Mouse (Mus musculus): ENCODE measurements around the gene Thbs2.

Gene Thbs2

DNA sequence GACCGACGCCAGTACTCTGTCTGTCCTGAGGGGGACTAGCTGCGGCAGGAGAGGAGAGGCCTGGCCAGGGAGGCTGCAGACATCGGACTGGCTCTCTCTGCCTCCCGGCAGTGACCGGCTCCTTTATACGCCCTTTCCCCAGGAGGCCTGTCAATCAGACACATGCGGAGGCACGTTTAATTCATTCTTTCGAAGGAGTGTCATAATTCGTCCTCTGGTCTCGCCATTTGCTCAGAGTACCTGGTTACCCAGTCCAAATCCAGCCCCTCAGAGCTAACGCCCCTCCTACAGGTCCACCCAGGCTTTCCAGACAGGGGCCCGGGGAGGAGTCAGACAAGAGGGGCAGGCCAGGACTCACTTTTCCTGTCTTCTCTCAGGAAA is at the start of gene Thbs2:
Thbs2 (minus strand) TSS at position 242 of the 381 bp plus-strand sequence.
- DNase-seq = peak; percentile 29 to 34

DNA sequence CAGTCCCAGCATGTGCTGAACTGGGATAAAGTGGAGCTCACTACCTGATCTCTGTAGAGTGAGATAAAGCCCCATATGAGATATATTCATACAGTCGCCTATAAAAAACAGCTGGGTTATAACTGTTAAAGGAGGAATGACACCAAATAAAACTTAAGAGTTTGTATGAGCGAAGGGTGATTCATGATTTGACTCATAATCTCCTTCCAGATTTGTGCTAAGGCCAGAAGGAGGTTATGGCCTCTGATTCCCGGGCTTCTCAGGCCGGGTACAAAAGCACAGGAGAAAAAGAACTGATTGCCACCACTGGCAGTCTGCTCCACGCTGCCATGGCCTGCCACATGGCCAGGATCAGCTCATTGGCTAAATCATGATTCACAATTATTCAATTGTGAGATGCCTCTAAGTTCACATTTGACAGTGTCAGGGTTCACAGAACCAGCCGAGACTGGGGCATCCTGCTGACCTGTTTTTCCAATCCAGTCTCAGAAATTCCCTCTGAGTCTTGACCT is 41.5 kb upstream of the Thbs2 start:
- no peak for DNase-seq

DNA sequence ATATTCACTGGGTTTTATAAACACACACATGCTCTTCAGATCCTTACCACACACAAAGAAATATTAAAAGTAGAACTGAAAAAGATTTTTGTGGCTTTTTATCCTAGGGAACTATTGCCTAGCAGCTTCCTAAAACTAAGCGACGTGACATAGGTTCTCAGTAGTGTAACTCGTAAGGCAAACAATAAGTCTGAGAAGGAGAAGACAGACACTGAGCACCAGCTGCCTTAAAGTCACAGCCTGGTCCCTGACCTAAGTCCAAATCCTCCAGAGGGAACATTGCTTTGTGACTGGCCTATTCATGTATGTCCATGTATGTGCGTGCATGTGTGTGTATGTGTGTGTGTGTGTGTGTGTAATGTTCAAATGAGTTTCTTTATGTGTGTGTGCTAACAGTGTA is 40.3 kb upstream of the Thbs2 start:
- DNase-seq = no peak

DNA sequence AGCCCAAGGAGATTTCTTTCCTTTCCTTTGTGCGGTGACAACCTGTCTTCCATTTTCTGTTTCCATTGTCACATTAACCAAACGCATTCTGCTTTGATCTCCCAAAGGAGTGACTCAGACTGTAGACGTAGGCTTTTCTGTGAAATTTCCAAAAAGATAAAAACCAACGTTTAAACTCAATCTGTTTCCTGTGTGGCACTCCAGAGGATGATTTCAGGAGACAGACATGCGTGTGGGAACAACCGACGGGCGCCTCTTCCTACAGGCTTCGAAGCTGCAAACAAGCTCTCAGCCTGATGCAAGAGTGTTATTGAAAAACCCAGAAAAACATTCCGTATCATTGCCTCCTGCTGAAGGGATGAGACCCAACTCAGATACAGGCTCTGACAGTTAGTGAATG is 39.9 kb upstream of the Thbs2 start:
- no peak for DNase-seq

DNA sequence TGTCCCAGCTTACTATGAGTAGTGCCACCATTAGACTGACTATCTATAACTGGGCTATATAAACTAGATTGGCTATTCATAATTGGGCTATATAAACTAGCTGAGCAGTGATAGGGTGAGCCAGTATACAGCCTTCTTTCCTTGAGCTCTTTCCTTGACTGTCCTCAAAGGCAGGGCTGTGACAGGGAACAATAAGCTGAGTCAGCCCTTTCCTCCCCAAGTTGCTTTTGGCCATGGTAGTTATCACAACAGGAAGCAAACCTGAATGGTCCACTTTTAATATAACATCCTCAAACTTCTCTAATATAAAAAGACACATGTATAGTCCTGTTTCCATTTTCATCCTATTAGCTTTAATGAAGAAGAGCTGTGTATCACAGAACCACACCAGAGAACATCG is 39.0 kb upstream of the Thbs2 start:
- no peak for DNase-seq

DNA sequence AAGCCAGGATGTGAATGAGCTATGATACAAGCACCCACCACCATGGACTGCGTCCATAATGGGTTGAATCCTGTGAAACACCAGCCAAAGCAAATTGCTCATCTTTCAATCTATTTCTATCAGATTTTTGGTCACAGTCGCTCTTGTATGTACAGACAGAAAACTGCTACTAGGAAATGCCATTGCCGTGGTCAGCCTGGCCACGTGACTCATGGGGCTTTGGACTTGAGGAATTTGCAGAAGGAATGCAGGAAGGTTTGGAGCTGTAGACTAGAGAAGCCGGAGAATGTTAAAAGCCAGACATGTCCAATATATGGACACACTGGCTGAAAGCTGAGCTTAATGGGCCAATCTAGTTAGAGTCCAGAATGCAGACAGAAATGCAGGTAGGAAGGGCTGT is 36.6 kb upstream of the Thbs2 start:
- no peak for DNase-seq

DNA sequence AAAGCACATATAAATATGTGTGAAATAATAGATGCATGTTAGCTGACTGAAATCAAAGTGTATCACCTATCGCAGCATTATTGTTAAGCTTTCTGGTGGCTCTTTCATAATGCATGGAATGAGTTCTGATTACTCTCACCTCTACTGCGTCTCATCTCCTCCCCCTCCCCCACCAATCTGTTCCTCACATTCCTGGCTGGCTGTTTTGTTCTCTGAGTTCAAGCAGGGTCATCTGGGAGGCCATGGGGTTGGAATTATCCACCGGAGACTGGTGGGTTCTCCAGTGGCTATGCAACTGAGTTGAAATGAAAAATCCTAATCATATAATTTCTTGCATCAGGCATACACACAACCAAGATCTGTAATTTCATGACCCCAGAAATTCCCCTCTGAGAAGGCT is 33.4 kb upstream of the Thbs2 start:
- no peak for DNase-seq

DNA sequence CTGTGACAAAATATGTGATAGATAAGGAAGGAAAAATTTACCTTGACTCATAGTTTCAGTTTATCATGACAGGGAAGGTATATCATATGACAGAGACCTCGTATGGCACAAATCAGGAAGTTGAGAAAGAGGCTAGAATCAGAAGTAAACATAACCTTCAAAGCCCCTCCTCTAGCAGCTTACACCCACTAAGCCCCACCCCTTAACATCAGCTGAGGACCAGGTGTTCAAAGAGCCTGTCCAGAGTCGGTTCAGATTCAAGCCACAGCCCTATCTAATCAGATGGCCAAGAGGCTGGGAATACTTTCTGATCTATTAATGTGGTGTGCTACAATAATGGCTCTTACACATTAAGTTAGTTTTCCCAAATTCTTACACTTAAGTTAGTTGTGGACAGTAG is 30.8 kb upstream of the Thbs2 start:
- no peak for DNase-seq

DNA sequence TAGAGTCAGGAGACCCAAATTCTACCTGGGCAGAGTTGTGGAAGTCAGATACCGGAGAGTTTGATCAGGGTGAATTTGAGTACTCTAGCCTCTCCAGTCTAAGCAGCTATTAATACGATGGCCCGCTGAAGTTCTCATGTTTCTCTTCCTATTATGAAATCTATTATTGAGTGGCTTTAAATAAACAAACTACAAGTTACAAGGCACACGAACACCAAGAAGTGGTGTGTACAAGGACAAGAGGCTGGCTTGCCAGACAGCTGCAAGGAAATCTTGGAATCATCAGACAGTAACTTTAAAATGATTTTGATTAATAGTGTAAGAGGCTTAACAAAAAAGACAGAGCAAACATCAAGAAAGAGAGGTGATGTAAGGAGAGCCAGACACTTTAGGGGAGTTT is 27.3 kb upstream of the Thbs2 start:
- DNase-seq = no peak

DNA sequence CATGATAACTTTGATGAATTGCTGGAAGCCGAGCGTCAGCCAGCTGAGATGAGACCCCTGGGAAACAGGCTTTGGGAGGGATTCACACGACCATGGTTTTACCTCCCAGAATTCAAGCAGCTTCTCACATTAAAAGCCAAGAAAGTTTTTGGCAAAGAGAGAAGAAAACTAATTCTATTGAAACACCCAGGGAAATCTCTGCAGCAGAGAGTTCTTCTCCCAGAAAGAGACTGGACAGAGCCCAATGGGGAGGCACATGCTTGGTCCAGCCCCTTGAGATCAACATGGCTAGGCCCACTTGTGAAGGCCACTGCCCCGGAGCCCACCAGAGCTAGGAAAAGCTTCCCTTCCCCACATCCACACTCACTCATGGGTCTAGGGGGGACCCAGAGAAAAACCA is 26.9 kb upstream of the Thbs2 start:
- no peak for DNase-seq

DNA sequence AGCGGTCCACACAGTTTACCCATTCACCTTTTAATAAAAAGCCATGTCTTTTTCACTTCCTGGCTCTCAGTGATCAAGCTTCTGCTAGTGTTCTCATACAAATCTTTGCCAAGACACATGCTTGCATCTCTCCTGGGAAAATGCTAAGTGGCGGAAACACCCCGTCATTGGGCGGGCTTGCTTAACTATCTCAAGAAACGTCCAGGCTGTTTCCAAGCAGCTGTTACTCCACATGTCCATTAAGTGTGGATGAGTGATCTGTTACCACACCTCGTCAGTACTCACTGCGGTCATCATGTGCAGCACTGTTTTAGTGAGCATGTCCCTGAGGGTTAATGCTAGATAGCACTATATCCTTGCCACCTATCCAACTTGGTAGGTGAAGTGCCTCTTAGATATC is 26.2 kb upstream of the Thbs2 start:
- DNase-seq = peak; percentile 7 to 16

DNA sequence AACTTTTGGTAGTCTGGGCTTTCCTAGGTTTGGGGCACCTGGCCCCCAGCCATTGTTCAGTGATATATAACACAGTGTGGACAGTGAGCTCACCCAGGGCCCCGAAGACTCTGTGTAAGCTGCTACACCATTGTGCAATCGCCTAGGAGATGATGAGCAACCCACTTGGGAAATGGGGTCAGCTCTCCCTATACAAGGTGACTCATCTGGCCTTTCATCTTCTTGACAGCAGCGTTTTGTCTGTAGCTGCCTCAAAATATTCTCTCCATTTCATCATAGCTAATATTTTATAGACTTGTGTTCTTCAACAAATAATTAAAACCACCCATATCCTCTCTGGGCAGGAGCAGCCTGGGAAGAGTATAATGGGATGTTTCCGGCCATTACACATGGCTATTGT is 24.8 kb upstream of the Thbs2 start:
- no peak for DNase-seq

DNA sequence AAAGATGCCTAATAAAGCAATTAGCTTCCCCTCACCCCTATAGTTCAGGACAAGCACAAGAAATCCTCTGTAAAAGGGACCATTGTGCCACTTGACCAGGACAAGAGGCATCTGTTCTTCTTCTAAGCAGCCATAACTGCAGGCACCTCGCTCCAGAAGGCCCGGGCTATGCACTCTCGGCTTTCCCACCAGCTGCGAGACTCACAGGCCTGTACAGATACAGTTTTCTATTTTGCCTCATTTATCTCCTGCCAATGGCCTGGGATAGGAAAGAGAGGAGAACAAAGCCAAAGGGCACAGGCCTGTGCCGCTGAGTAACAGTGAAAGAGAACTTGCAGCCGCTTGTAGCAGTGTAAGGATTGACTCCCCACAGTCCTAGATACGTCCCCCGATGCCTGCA is 20.7 kb upstream of the Thbs2 start:
- DNase-seq = no peak

DNA sequence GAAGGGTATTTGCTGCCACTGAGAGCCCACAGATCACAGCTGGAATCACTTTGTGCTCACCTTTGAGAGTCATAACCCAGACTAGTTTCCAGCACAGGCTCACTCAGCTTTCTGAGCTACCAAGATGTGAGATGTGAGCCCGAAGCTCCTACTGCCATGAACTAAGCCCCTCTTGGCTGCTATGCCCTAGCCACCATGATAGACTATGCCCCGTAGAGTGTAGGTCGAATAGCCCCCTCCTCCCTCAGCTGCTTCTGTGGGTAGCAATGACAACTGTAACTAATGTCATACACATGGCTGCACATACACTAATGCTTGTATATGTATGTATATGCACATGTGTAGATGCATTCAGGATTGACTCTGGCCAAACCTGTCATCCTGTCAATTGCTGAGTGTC is 20.3 kb upstream of the Thbs2 start:
- DNase-seq = no peak

DNA sequence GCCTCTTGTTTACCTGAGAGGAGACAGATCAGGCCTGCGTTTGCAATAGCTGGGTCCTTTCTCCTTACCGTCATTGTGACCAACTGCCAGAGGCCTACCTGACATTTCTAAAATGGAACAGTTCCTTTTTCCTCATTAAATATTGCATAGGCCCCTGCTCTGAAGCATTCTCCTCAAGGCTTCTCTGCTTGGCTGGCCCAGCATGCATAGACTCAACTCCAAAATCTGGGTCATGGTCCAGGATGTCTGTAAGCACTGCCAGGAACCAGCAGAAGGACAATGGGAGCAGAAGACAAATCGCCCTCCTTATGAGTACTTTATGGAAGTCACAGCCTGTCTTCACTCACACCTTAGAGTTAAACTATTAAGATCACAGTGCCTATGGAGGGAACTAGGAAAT is 17.7 kb upstream of the Thbs2 start:
- no peak for DNase-seq

DNA sequence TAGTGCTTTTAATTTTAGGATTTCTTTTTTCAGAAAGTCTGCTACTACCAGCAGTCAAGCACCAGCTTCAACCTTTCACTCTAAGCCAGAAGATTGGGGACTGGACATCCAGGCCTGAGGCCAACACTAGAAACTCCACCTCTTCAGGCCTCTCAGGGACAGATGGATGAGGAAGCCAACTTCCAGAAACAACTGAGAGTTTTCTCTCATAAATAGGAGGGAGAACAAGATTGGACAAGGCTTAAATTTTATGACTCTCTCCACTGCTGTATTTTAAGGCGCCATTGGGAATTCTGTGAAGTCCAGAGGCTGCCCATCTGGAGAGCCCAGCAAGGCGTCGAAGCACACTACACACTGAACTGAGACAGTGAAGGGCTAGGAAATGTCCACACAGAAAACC is 17.0 kb upstream of the Thbs2 start:
- no peak for DNase-seq

DNA sequence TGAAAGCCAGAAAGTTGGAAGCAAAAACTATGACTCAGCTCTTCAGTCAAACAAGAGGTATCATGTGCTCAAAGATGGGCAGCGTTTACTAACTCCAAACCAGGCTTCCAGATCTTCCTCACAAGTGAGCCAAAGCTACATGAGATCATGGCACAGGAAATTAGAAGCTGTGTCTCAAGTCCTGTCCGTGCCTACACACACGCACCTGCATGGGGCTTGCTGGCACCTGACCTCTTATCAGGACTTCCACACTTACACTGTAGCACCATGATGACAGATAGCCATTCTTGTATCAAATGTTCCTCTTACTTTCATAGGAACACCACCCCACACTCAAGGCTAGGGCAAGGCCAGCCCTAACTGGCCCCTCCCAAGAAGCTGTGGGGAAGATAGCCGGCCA is 12.0 kb upstream of the Thbs2 start:
- no peak for DNase-seq

DNA sequence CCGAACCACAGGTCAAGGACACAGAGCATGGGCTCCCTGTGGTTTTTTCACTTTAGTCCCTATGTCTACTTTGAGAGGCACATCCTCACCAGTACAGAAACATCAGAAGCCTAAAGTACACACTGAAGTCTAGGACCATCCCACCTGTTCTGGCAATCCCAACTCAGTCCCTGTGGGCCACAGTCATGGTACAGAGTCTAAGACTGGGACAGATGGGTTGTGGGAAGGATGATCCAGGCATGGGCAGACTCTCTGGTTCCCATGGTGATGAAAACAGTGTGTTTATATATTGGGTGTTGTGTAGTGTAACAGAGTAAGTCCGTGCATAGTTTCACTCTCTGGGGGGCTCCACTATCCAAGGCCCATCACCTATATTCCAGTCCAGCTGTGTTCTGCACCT is 11.4 kb upstream of the Thbs2 start:
- no peak for DNase-seq

DNA sequence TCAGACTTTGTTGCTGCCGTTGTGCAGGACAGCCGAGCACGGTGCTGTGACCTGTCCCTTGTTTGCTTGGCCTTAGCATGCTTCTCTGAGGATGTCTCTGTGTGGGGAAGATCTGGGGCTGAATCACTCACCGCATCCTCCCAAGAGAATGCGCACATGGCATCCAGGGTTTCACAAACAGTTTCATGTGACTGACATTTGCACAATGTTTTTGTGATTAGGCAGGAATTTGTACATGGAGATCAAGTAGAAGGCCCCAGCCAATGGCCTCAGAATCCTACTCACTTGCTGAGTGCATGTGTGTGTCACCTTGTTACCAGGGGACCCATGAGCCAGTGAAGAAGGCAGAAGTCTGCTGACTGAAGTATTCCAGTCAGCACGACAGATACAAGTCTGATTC is 9.7 kb upstream of the Thbs2 start:
- no peak for DNase-seq

DNA sequence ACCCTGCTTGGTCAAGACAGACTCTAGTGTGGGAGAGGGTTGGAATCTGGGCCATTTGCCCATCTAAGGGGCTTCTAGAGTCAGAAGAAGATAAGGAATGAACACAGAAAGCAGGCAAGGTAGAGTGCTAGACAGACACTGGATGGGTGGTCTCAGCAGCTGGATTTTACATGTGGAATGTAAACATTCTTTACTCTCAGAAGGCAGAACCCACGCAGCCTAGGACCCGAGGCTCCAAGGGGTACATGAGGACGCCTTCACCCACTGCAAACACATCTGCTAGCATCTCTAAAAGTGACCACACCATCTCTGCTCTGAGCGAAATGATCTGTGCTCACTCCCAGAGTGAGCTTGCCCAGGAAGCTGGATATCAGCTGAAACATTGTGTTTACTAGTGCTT is 9.2 kb upstream of the Thbs2 start:
- no peak for DNase-seq

DNA sequence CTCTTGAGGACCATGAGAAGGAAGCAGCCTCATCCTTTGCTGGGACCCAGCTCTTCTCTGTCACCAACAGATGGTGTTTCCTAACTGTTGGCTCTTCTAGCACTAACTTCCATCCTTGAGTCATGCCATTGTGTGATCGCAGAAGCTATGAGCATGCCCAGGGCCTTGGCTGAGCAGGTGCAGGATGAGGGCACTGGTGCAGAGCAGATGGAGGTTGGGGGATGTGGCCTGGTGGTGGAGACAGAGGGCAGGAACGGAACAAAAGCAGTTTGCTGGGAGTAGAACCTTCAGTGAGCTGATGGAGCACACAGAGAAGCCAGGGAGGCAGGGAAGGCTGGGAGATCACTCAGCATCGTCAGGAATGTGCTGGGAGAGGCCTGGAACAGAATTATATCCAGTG is 8.7 kb upstream of the Thbs2 start:
- DNase-seq = no peak

DNA sequence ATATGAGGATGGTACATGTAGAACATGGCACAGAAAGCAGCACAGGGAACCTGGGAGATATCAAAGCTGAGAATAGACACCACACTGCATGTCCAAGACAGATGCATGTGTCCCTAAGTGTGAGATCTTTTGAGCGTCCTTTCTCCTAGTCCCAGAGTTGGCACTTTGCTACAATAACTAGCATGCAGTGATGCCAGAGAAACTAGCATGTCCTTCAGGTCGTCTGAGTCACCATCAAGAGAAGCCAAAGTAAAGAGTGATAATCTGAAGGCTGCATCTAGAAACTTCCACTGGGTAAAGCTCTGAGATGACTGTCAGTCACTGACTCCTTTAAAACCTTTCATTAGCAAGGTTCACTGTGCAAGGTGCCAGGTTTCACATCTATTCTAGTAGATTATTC is 7.9 kb upstream of the Thbs2 start:
- DNase-seq = no peak

DNA sequence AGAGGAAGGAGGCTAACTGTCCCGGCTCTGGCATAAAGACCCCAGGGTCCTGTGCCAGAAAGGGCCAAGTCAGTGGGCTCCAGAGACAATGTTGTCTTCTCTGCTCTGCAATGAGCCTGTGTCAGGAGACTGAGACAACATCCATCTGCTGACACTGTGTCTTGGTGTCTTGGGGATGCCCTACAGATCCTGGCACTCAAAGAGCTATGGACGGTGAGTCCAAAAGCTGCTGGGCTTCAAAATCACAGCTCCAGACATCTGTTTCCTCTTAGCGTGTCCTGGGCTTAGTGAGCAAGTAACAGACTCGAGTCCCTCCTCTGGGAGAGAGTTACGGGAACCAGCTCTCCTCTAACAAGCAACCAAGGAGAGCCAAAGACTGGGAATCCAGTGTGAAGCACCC is 6.2 kb upstream of the Thbs2 start:
- DNase-seq = no peak

DNA sequence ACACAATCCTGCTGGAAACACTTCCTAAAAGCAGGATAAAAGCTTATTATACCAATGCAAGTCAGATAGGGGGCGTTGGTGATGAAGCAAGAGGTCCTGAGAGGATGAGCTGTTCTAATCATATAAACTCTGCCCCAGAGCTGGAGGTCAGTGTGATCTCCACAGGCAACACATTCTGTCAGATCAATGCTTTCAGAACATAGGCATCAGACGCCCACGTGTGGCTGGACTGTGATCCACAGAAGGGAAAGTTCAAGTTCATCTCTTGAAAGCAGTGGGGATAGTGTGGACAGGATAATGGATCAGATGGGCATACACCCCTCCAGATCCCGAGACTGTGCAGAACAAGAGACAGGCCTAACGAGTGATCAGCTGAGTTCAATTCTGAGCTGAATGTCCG is 4.2 kb upstream of the Thbs2 start:
- DNase-seq = no peak

DNA sequence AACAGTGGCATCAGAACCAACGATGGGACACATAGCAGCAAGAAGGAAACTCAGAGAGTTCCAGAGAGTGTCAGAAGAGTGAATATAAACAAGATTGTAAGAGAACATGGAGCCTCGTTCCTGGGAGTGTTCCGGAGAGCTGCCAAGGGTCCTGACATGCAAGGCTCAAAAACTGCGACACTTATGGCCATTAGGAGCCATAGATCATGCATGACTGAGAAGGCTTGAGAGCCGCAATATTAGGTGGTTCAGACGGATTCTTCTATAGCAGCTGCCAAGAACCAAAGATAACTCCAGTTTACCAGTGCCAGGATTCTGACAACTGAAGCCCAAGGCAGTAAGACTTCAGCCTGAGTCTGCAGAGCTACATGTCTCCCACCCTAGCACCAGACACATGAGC is 3.1 kb upstream of the Thbs2 start:
- DNase-seq = no peak

DNA sequence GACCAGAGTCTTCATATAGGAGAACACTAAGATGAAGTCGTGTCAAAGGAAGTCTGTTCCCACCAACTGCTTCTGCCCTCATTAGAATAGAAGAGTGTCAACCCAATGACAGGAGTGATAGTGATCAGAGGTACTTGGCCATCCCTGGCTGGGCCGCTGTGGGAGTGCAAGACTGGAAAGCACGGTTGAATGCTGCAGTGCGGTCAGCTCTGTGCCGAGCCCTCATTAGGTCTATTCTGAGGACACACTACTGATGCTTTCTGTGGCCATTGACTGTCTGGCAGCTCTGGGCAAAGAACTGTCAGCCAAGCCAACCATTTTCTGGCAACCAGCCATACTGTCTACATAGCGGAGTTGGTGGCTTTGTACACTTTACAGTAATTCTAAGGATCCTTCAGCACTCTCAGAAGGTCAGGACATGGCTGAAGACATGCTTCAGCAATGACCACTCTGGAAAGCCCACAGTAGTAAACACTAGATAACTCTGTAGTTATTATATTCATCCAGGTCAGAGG is 2.3 kb upstream of the Thbs2 start:
- DNase-seq = no peak

Measured in kidney, adult 8-10 months (tissue).